Mouse (Mus musculus) embryo, embryonic 10.5 days (tissue): ENCODE data around the gene Ctcf.

ENCODE experiments used
- DNase-seq: peaks from one replicate; pipeline ENCODE4 v3.0.0-alpha.2; 2015; ENCODE audit warnings: low spot score

Gene Ctcf

GRCm38 (mm10) chr8:105617451-105618278 lies 18.7 kb upstream of the Ctcf start:
- DNase-seq: no peak

GRCm38 (mm10) chr8:105618279-105618634 lies 18.1 kb upstream of the Ctcf start:
- DNase-seq: no peak

GRCm38 (mm10) chr8:105618892-105619591 lies 17.3 kb upstream of the Ctcf start:
- no peak for DNase-seq

GRCm38 (mm10) chr8:105620211-105620610 lies 16.2 kb upstream of the Ctcf start:
- no peak for DNase-seq

GRCm38 (mm10) chr8:105620946-105621720 lies 15.2 kb upstream of the Ctcf start:
- no peak for DNase-seq

- DNase-seq: no peak
Measured at GRCm38 (mm10) chr8:105621841-105622240, 14.5 kb upstream of the Ctcf start.

- peak; percentile 96 for DNase-seq
Measured at GRCm38 (mm10) chr8:105622421-105622920, 13.9 kb upstream of the Ctcf start.

- peak; percentile 33 for DNase-seq
Measured at GRCm38 (mm10) chr8:105623118-105623517, 13.2 kb upstream of the Ctcf start.

GRCm38 (mm10) chr8:105623679-105624245 lies 12.6 kb upstream of the Ctcf start:
- peak; percentile 32 for DNase-seq

- DNase-seq: no peak
Measured at GRCm38 (mm10) chr8:105624401-105624800, 12.0 kb upstream of the Ctcf start.

- DNase-seq: peak; percentile 36
Measured at GRCm38 (mm10) chr8:105624831-105625230, 11.5 kb upstream of the Ctcf start.

GRCm38 (mm10) chr8:105626086-105626485 lies 10.3 kb upstream of the Ctcf start:
- DNase-seq: no peak

- DNase-seq: no peak
Measured at GRCm38 (mm10) chr8:105629337-105629736, 7.0 kb upstream of the Ctcf start.

- DNase-seq: no peak
Measured at GRCm38 (mm10) chr8:105634771-105635458, 1.5 kb upstream of the Ctcf start.

- DNase-seq: peak; percentile 56
Measured at GRCm38 (mm10) chr8:105635481-105635880, 887 bp upstream of the Ctcf start.

GRCm38 (mm10) chr8:105636963-105637510 lies 669 bp downstream of the Ctcf start, which contains the start of gene Agrp:
Gene Agrp (minus strand): TSS chr8:105637393.
- peak; percentile 52 for DNase-seq

GRCm38 (mm10) chr8:105637601-105638041 lies 1.3 kb downstream of the Ctcf start:
- DNase-seq: peak; percentile 70

GRCm38 (mm10) chr8:105638510-105638909 lies 2.1 kb downstream of the Ctcf start:
- no peak for DNase-seq

- DNase-seq: no peak
Measured at GRCm38 (mm10) chr8:105639835-105640234, 3.5 kb downstream of the Ctcf start.

GRCm38 (mm10) chr8:105640511-105640910 lies 4.1 kb downstream of the Ctcf start:
- no peak for DNase-seq

GRCm38 (mm10) chr8:105645205-105645604 lies 8.8 kb downstream of the Ctcf start:
- DNase-seq: no peak
